Mouse (Mus musculus) gastrocnemius, adult 2 months (tissue): ENCODE measurements at regions not wholly inside any gene's neighbourhood (a gene's known extent, or its start where the extent isn't known, plus 50 kb on each side); places are given as distances from the start of the nearest gene placed in this dataset.

Experiments
- DNase-seq: peaks from one replicate; pipeline ENCODE4 v3.0.0; 2022
- H3K27ac ChIP-seq: fragments of 200-600 bp; 2 replicates; pipeline ENCODE4 v1.8.1; 2022; ENCODE audit warnings: mild to moderate bottlenecking
- H3K4me3 ChIP-seq: fragments of 200-600 bp; 2 replicates; pipeline ENCODE4 v1.8.1; 2022; ENCODE audit warnings: mild to moderate bottlenecking, moderate library complexity
- CTCF ChIP-seq: fragments of 200-600 bp; IDR thresholded peaks from 2 replicates; pipeline ENCODE4 v1.8.1; 2022; ENCODE audit warnings: antibody characterized with exemption, mild to moderate bottlenecking, moderate library complexity
- intact Hi-C: fragments of 180-260 bp; cut with DNase I; formaldehyde crosslinking; loops from one replicate; pipeline ENCODE4 v1.15.1; 2025

DNA sequence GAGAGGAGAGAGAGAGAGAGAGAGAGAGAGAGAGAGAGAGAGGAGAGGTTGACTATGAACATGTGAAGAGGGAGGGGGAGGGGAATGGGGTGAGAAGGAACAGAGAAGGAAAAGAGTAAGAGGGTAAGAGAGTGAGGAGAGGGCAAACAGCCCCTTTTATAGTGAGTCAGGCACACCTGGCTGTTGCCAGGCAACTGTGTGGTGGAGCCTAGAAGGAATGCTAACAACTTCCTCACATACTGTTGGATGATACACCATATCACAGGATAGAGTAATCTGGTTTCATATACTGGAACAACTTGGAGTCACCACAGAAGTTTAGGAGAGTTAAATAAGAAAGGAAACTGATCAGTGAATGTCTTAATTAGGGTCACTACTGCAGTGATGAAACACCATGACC lies 204.1 kb downstream of the 1700064H15Rik start:
- no peak overlapping the region for H3K27ac ChIP-seq
- intact Hi-C loops = no loop called here
- TF ChIP-seq CTCF = no peak
- no peak overlapping the region for H3K4me3 ChIP-seq
- DNase-seq = no peak

DNA sequence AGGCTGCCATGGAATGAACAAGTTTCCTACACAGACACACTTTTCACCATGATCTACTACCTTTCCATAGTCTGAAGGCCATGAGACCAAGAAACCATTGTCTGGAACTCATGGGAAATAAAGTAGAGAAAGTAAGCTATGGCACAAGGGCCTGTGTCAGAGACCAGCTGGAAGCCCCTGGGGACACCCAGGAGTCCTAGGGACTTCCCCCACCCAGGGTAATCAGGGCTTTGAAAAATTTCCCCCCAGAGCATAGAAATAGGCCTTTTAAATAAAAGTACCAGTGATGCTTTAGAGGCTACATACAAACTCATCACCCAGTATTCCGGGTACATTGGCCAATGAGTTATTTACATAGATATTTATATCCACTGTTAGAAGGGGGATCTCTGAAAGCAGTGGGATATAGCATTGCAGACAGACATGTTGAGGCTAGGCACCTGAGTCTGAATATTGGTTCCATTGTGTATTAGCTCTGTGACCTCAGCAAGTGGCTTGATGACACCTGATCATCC lies 207.0 kb downstream of the 1700064H15Rik start:
- no peak overlapping the region for H3K4me3 ChIP-seq
- intact Hi-C loops = no loop called here
- no peak for TF ChIP-seq CTCF
- no peak for DNase-seq
- H3K27ac ChIP-seq = no peak overlapping the region

DNA sequence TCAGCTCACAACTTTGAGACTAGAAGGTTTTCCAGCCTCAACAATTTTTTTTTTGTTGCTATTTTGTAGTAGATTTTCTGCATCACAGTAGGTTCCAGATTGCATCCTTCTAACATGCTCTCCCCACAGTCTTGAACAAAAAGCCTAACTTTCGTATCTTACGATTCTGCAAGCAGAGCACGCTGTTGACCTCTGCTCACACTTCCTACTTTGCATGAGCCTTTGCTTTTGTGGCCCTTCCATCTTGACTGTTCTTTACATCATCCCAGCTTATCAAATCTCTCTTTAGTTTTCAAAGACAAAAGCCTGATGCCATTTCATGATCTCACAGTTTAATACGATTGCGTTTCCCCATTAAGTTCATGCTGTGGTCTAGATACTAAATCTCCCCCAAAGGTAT lies 207.6 kb downstream of the 1700064H15Rik start:
- no peak for TF ChIP-seq CTCF
- intact Hi-C loops = no loop called here
- no peak for DNase-seq
- Histone ChIP-seq H3K27ac (no peak overlapping the region), H3K4me3 (no peak overlapping the region)

DNA sequence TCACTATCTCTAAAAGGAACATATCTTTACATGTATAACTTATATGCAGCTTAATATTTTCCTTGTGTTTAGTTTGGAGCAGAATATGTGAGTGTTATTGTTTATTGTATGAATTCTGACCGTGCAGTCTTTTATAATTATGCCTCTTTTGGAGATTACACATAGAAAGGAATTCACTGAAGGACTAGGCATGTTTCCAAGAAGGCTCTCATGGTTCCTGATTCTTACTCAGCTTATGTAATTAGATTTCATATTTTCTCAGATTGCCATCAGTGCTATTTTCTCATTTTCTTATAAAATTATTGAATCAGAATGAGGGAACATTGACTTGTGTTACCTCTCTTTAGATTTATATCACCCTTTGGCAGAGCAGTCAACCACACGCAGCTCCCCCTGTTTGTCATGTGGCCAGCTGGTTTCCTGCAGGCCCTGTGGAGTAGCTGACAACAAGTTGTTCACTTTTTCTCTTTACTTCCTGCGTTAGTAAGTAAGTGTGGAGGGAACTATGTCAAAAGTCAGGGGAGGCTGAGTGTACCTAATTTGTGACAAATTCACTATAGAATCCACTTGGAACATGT lies 217.4 kb downstream of the 1700064H15Rik start:
- no peak for DNase-seq
- Histone ChIP-seq H3K4me3 (no peak overlapping the region), H3K27ac (no peak overlapping the region)
- no peak for TF ChIP-seq CTCF
- intact Hi-C loops = no loop called here

DNA sequence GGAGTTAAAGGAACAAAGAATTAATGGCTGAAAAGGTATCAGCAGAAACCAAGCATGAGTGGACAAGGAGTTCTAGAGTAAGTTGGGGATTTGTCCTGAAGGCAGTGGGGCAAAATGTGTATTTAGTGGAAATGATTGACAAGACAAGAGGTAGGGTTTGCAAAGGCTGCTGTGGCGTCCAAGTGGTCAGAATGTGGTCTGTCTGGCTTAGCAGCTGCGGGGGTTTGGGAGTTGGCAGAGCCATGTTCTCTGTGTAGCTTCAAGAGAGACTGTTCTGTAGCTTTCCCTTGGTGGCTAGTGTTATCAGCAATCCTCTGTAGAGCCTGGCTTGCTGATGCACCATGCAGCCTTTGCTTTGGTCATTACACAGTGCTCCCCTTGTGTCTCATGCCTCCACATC lies 220.2 kb downstream of the 1700064H15Rik start:
- TF ChIP-seq CTCF = no peak
- DNase-seq = no peak
- Histone ChIP-seq H3K4me3 (no peak overlapping the region), H3K27ac (no peak overlapping the region)
- intact Hi-C loops = no loop called here

DNA sequence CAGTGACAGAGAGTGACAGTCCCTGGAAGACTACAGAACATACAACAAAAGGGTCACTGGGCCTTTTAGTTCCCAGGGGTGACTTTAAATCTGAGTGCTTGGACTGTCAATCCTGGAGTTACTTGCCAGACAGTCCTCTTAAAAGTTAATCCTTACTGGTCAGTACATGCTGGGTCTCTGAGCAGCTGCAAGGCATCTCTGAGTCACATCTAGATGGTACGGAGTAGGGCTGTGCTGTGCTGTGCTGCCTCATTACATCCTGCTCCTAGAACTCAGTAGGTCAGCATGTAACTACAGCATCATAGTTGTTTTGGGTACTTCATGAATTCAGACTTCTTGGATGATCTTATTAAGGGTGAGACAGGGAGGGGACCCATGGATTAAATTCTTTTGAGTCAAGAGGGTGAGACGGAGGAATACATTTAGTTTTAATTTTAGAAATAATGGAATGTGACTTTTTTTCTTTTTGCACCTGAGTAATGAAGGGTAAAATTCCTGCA lies 220.8 kb downstream of the 1700064H15Rik start:
- no peak for TF ChIP-seq CTCF
- no peak for DNase-seq
- no peak overlapping the region for H3K4me3 ChIP-seq
- intact Hi-C loops = no loop called here
- H3K27ac ChIP-seq = no peak overlapping the region

DNA sequence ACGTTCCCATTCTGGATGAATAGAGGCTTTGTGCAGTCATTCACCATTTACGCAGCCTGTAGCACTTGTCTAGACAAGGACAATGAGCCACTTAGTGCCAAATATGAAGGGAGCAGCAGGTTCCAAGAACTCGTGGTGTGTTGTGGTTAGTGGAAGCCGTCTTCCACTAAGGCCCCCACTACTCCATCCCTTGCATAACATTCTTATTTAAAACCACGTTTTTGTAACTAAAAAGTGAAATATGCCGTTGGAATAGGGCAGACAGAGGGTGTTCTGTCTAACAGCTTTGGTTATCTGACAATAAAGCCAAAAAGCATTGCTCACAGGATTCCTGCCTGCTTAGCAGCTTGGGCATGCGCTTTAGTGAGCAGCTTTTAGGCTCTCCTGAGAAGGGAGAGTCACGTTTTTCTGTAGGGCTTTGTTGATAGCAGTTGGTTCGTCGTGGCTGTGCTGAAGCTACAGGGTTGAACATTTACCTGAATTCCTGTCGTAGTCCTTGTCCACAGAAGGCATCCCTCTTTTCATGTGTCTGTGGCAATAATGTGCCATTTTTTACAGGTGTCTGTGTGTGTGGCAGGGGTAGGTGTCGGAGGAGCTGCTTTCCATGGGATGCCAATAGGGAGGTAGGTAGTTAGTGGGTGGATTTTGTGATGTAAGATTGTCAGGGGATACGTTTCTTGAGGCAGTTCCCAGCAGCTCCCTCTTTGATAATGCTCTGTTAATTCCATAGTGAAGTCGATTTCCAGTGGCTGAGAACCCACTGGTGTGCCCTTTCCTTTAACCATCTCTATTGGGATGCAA lies 221.9 kb downstream of the 1700064H15Rik start:
- DNase-seq = no peak
- intact Hi-C loops = no loop called here
- no peak overlapping the region for H3K27ac ChIP-seq
- no peak for TF ChIP-seq CTCF
- H3K4me3 ChIP-seq = no peak overlapping the region

DNA sequence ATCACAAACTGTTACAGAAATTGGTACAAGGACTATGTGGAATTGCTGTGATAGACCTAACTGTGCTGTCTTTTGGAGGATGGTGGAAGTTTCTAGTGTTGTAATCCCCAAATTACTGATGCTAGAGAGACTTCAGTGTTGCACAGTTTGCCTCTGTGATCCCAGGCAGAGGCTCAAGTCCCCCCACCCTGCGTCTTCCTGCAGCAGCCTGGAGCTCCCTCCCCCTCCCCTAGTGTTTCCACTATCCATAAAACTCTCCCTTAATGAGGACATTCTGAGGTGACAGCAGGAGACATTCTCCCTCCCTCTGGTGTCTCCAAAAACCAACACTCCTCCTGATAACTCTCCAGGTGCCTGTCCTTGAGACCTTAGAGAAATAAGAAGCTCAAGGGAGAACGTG lies 242.8 kb downstream of the 1700064H15Rik start:
- Histone ChIP-seq H3K4me3 (no peak overlapping the region), H3K27ac (no peak overlapping the region)
- intact Hi-C loops = no loop called here
- no peak for DNase-seq
- no peak for TF ChIP-seq CTCF

DNA sequence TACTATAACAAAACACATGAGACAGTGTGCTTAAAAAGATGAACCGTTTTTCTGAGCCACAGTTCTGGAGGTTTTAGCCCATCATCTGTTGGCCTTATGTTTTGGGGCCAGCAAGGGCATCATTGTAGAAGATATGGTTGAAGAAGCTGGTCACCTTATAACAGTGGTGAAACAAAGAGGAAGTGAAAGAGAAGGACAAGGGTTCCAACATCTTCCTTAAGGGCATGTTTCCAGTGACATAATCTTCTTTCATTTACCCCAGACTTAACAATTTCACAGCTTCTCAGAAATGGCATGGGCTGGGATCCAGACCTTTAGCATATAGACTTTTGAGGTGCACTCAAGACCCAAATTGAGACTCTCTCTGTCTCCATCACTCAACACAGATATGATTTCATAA lies 259.5 kb downstream of the 1700064H15Rik start:
- H3K27ac ChIP-seq = no peak overlapping the region
- no peak overlapping the region for H3K4me3 ChIP-seq
- intact Hi-C loops = no loop called here
- no peak for DNase-seq
- TF ChIP-seq CTCF = no peak

DNA sequence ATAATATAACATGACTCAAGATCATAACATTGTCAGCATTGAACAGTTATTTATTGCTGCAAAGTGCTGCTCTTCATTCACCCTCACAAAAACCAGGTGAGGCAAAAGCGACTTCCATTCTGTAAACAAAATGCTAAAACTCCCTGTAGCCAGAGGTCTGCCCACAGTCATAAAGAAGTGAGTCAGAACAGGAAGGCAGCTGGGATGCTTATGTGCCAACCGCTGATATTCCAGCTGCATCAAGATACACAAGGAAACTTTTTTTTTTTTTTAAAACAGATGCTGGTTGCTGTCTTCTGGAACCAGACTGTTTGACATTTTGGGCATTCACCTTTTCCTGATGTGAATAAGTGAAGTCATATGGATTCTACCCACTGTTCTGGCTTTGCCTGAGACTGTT lies 260.7 kb downstream of the 1700064H15Rik start:
- intact Hi-C loops = no loop called here

More for the DNA sequence above, 260.7 kb downstream of the 1700064H15Rik start:
- TF ChIP-seq CTCF = no peak
- Histone ChIP-seq H3K27ac (no peak overlapping the region), H3K4me3 (no peak overlapping the region)
- no peak for DNase-seq
